Mouse (Mus musculus) lung, adult 2 months (tissue): Measurements from ENCODE around the gene Dmrt3.

ENCODE experiments used
- CTCF ChIP-seq: fragments of 200-500 bp; IDR thresholded peaks from 2 replicates; pipeline ENCODE4 v1.5.1; 2011; ENCODE audit warnings: mild to moderate bottlenecking, low read length, control low read depth; ENCODE audit not compliant: insufficient read depth
- POLR2A ChIP-seq: fragments of 200-500 bp; IDR thresholded peaks from 2 replicates; pipeline ENCODE4 v1.6.1; 2011; ENCODE audit warnings: low read depth, mild to moderate bottlenecking, control low read depth, low read length, borderline replicate concordance; ENCODE audit errors: extremely low read depth

- TF ChIP-seq CTCF (no peak), POLR2A (no peak)
Observed at GRCm38 (mm10) chr19:25564430-25564829, 45.7 kb upstream of the Dmrt3 start.
